In genomic region chr7:45053117-45053930, GRCm38 (mm10) we compare ENCODE assay signal across 1 mouse cellular context.
TF ChIP-seq lines count a peak whose summit lies in the region.

No protein-coding gene starts in this region.

TF ChIP-seq in CH12.LX, 34 proteins besides CTCF, POLR2A, EP300 and RAD21 (continued from another document):
- TF ChIP-seq MEF2A (IDR thresholded peaks at IDR 0.05; ENCODE audit: borderline replicate concordance, low read depth, low read length) = no peak; the same call in 1 of the 2 replicates
- TF ChIP-seq MXI1 (IDR thresholded peaks at IDR 0.05; ENCODE audit: low read depth, low read length) = no peak; the same call in 1 of the 2 replicates
- no peak; the same call in 1 of the 2 replicates for TF ChIP-seq SIN3A (IDR thresholded peaks at IDR 0.05; ENCODE audit: low read length)
- TF ChIP-seq MYC (IDR thresholded peaks at IDR 0.05; ENCODE audit: low read depth, low read length) = 0 out of 2 replicates have a peak, but pooled peaks have one; percentile 23
- TF ChIP-seq ZNF384 (IDR thresholded peaks at IDR 0.05; ENCODE audit: low read depth, low read length) = peak; percentile 94
- TF ChIP-seq E2F4 (IDR thresholded peaks at IDR 0.05; ENCODE audit: insufficient replicate concordance, low read depth, low read length) = no peak
- TF ChIP-seq JUN (IDR thresholded peaks at IDR 0.05; ENCODE audit: insufficient read depth, low read depth, low read length) = no peak
- no peak for TF ChIP-seq PAX5 (IDR thresholded peaks at IDR 0.05; ENCODE audit: low read length)
- TF ChIP-seq HCFC1 (IDR thresholded peaks at IDR 0.05; ENCODE audit: low read depth, low read length) = peak; percentile 67
- TF ChIP-seq MAFK (IDR thresholded peaks at IDR 0.05; ENCODE audit: insufficient replicate concordance, low read length) = no peak
- TF ChIP-seq CHD1 (IDR thresholded peaks at IDR 0.05; ENCODE audit: low read depth, low read length) = peak; percentile 86; the same call in 1 of the 2 replicates
- TF ChIP-seq KAT2A (IDR thresholded peaks at IDR 0.05; ENCODE audit: insufficient replicate concordance, low read length) = 0 out of 2 replicates have a peak, but pooled peaks have one; percentile 32
- TF ChIP-seq ZC3H11A (IDR thresholded peaks at IDR 0.05; ENCODE audit: low read depth, low read length) = no peak
- TF ChIP-seq TBP (conservative IDR thresholded peaks at IDR 0.05; ENCODE audit: low read depth, low read length) = no peak
- no peak; the same call in 1 of the 2 replicates for TF ChIP-seq CHD2 (IDR thresholded peaks at IDR 0.05; ENCODE audit: low read length)
- TF ChIP-seq USF1 (IDR thresholded peaks at IDR 0.05; ENCODE audit: low read depth, low read length) = no peak
- TF ChIP-seq NRF1 (IDR thresholded peaks at IDR 0.05; ENCODE audit: low read depth, low read length) = no peak; the same call in 1 of the 2 replicates
- TF ChIP-seq UBTF (IDR thresholded peaks at IDR 0.05; ENCODE audit: low read depth, low read length) = peak; percentile 62; the same call in 1 of the 2 replicates
- TF ChIP-seq TCF12 (IDR thresholded peaks at IDR 0.05; ENCODE audit: low read depth, low read length) = no peak
- no peak for TF ChIP-seq JUND (conservative IDR thresholded peaks at IDR 0.05; ENCODE audit: low read depth, low read length)
- TF ChIP-seq IRF4 (IDR thresholded peaks at IDR 0.05; ENCODE audit: low read depth, low read length) = peak; percentile 38; the same call in 1 of the 2 replicates
- no peak for TF ChIP-seq ETS1 (conservative IDR thresholded peaks at IDR 0.05; ENCODE audit: low read depth, low read length)
- no peak for TF ChIP-seq ZKSCAN1 (IDR thresholded peaks at IDR 0.05; ENCODE audit: borderline replicate concordance, low read depth, low read length)
- TF ChIP-seq MAX (IDR thresholded peaks at IDR 0.05; ENCODE audit: low read length) = no peak
